Mouse (Mus musculus) urinary bladder, postnatal 25 days (tissue): ENCODE measurements at regions not wholly inside any gene's neighbourhood (a gene's known extent, or its start where the extent isn't known, plus 50 kb on each side); places are given as distances from the start of the nearest gene placed in this dataset.
"Not testable (repeated sequence)": the region's sequence is repeated elsewhere in the genome, so short reads cannot be mapped to it uniquely, and the experiment has no call there.

Experiments used
- DNase-seq: peaks from one replicate; pipeline ENCODE4 v3.0.0; 2022; ENCODE audit warnings: low spot score

GRCm38 (mm10) chr13:4858341-4858740, 249.4 kb upstream of the Akr1e1 start:
- no peak for DNase-seq

GRCm38 (mm10) chr13:4839481-4839880, 230.5 kb upstream of the Akr1e1 start:
- not testable (repeated sequence) for DNase-seq

GRCm38 (mm10) chr13:4826756-4827155, 217.8 kb upstream of the Akr1e1 start:
- no peak for DNase-seq

GRCm38 (mm10) chr13:4825749-4826148, 216.8 kb upstream of the Akr1e1 start:
- not testable (repeated sequence) for DNase-seq

GRCm38 (mm10) chr13:4806876-4807275, 197.9 kb upstream of the Akr1e1 start:
- DNase-seq: no peak

GRCm38 (mm10) chr13:4800666-4801065, 191.7 kb upstream of the Akr1e1 start:
- no peak for DNase-seq

GRCm38 (mm10) chr13:4791139-4791538, 182.2 kb upstream of the Akr1e1 start:
- DNase-seq: no peak

- DNase-seq: no peak
Observed at GRCm38 (mm10) chr13:4790414-4790813, 181.4 kb upstream of the Akr1e1 start.

GRCm38 (mm10) chr13:4783290-4783689, 174.3 kb upstream of the Akr1e1 start:
- no peak for DNase-seq

- not testable (repeated sequence) for DNase-seq
Observed at GRCm38 (mm10) chr13:4778264-4778823, 169.4 kb upstream of the Akr1e1 start.

GRCm38 (mm10) chr13:4776855-4777254, 167.9 kb upstream of the Akr1e1 start:
- DNase-seq: peak; percentile 33

- no peak for DNase-seq
Observed at GRCm38 (mm10) chr13:4772324-4772723, 163.3 kb upstream of the Akr1e1 start.

GRCm38 (mm10) chr13:4771120-4772075, 162.4 kb upstream of the Akr1e1 start:
- DNase-seq: peak; percentile 40

- DNase-seq: no peak
Observed at GRCm38 (mm10) chr13:4759965-4760364, 151.0 kb upstream of the Akr1e1 start.

GRCm38 (mm10) chr13:4756529-4756928, 147.6 kb upstream of the Akr1e1 start:
- DNase-seq: no peak

- DNase-seq: no peak
Observed at GRCm38 (mm10) chr13:4742930-4743329, 134.0 kb upstream of the Akr1e1 start.

- DNase-seq: not testable (repeated sequence)
Observed at GRCm38 (mm10) chr13:4716299-4716698, 107.3 kb upstream of the Akr1e1 start.

GRCm38 (mm10) chr13:4714724-4715123, 105.8 kb upstream of the Akr1e1 start:
- no peak for DNase-seq

GRCm38 (mm10) chr13:4712698-4713097, 103.7 kb upstream of the Akr1e1 start:
- no peak for DNase-seq

GRCm38 (mm10) chr13:4699591-4699990, 90.6 kb upstream of the Akr1e1 start:
- not testable (repeated sequence) for DNase-seq

GRCm38 (mm10) chr13:4666375-4667140, 57.6 kb upstream of the Akr1e1 start:
- DNase-seq: peak; percentile 46

GRCm38 (mm10) chr13:4663390-4663789, 54.4 kb upstream of the Akr1e1 start:
- no peak for DNase-seq
